Mouse (Mus musculus) midbrain, embryonic 10.5 days (tissue): Measurements from ENCODE around the gene Poc1b. TPM values are rescaled to one million over a fixed set of nuclear protein-coding genes. Genes with fewer than 3 reads are reported as not detected.

Experiments
- DNase-seq: peaks from one replicate; pipeline ENCODE4 v3.0.0-alpha.2; 2017; ENCODE audit warnings: low spot score
- H3K27ac ChIP-seq: fragments of 300-500 bp; sonication (generic); replicated peaks from 2 replicates; pipeline ENCODE4 v1.5.1; 2016; ENCODE audit warnings: mild to moderate bottlenecking
- H3K27me3 ChIP-seq: fragments of 300-500 bp; sonication (generic); 2 replicates; pipeline ENCODE4 v1.6.1; 2016; ENCODE audit warnings: low read depth, mild to moderate bottlenecking; ENCODE audit not compliant: poor library complexity, severe bottlenecking
- H3K36me3 ChIP-seq: fragments of 300-500 bp; sonication (generic); 2 replicates; pipeline ENCODE4 v1.6.1; 2016; ENCODE audit warnings: mild to moderate bottlenecking, moderate library complexity
- H3K4me1 ChIP-seq: fragments of 300-500 bp; sonication (generic); 2 replicates; pipeline ENCODE4 v1.6.1; 2016
- H3K4me3 ChIP-seq: fragments of 300-500 bp; sonication (generic); 2 replicates; pipeline ENCODE4 v1.5.1; 2016; ENCODE audit warnings: mild to moderate bottlenecking, moderate library complexity
- H3K9me3 ChIP-seq: fragments of 300-500 bp; sonication (generic); replicated peaks from 2 replicates; pipeline ENCODE4 v1.6.1; 2016; ENCODE audit warnings: mild to moderate bottlenecking
- WGBS: fragments of 180-500 bp; shearing (Covaris S2); methylation state at CpG from one replicate; pipeline ENCODE4 v1.1.7; 2016; 5-methylcytosine and 5-hydroxymethylcytosine counted together
- polyA plus RNA-seq: library from polyadenylated mRNA; unstranded; fragments of >200 nt; fragmentation: Nextera tagmentation; extraction: Ambion mirVana; gene quantifications from 2 replicates; pipeline ENCODE4 v1.2.1, GENCODE M21; 2016

Gene Poc1b
- polyA plus RNA-seq, 1 experiment from 2014 or later = 32.6 TPM

DNA sequence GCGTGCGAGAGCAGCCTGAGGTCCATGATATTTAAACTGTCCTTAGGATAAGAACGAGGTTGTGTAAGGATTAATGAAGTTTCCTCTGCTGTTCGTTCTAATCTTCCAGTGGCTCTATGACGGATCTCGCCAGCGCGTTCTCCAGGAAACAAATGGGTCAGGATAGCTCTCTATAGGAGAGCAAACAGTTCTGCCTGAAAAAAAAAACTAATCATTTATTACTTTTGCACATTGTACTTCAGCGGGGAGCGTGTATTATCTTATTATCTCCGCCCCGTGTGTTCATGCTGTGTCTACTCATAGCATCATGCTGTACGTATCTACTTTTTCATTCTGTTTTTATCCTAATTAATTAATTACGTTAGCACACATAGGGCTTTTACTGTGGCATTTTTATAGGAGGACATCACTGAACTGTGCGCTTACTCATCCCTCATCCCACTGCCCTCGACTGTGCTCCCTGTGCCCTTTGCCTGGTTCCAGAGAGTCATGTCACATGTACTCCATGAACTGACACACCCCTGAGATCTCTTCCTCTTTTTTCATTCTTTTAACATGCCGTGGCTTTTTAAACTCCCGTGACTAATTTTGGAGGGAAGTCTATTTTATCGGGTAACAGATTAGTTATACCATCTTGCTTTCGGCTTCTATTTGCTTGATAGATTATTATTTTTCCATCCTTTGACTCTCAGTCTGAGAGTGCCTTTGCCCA lies 140.1 kb downstream of the Poc1b start:
- no peaks in the 10 kb centered on the region for H3K9me3 ChIP-seq

More for the DNA sequence above, 140.1 kb downstream of the Poc1b start:
- Histone ChIP-seq H3K27ac (no peak overlapping the region), H3K36me3 (no peaks in the 10 kb centered on the region), H3K27me3 (no peaks in the 10 kb centered on the region), H3K4me1 (peaks cover 7% of the 10 kb centered on the region; the same call in 1 of the 2 replicates), H3K4me3 (no peak overlapping the region)
- WGBS = 85% methylated on average over 20 of the region's 20 CpGs
- DNase-seq = no peak

Other genes starting within 250 kb of the Poc1b start
- gene Atp2b1, start 192.6 kb upstream of the Poc1b start, polyA plus RNA-seq = 80.8 and 83.9 TPM in 2 replicates
- 3.5 and 3.6 TPM in 2 replicates for gene Galnt4, start 1.1 kb downstream of the Poc1b start, polyA plus RNA-seq
- 0.11 and 0.23 TPM in 2 replicates for gene Phxr2, start 19.3 kb downstream of the Poc1b start, polyA plus RNA-seq
- 52.1 and 66.0 TPM in 2 replicates for gene Dusp6, start 156.2 kb downstream of the Poc1b start, polyA plus RNA-seq